Mouse (Mus musculus) lung, adult 18-20 months (tissue): ENCODE measurements at regions not wholly inside any gene's neighbourhood (a gene's known extent, or its start where the extent isn't known, plus 50 kb on each side); places are given as distances from the start of the nearest gene placed in this dataset.

Experiments used
- DNase-seq, 2 experiments: peaks; one replicate each; pipeline ENCODE4 v3.0.0; 2022; ENCODE audit warnings: mixed read lengths in 2 of 2

DNA sequence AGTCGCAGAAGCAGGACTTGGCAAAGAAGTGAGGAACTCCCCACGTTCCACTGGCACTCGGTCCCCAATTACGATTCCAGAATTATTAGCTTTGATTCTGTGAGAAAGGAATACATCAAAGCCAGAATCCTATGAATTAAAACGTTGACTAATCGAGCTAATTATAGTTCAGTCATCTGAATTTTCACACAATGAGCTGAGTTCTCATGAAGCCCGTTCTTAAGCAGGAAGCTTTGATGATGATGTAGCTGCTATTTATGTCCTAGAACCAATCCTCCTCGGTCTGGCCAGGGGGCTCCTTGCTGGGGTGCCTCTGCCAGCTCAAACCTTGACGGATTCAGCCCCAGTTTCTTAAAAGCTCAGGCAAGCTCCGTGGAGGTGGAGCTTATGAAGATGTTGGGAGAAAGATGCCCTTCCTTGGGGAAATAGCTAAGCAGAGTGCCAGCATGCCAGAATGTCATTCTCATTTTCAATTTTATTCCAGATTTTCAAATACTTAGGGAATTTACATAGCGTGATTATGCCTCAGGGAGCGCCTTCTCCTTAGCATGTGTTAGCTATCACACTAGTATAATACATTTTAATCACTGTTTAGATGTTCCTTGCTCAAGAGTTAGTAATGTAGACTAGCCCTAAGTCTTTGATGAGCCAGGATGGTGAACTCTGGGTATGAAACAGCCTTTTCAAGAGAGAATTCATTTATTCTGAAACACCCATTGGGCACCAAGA lies 65.5 kb upstream of the Ppm1b start:
- no peak for DNase-seq

DNA sequence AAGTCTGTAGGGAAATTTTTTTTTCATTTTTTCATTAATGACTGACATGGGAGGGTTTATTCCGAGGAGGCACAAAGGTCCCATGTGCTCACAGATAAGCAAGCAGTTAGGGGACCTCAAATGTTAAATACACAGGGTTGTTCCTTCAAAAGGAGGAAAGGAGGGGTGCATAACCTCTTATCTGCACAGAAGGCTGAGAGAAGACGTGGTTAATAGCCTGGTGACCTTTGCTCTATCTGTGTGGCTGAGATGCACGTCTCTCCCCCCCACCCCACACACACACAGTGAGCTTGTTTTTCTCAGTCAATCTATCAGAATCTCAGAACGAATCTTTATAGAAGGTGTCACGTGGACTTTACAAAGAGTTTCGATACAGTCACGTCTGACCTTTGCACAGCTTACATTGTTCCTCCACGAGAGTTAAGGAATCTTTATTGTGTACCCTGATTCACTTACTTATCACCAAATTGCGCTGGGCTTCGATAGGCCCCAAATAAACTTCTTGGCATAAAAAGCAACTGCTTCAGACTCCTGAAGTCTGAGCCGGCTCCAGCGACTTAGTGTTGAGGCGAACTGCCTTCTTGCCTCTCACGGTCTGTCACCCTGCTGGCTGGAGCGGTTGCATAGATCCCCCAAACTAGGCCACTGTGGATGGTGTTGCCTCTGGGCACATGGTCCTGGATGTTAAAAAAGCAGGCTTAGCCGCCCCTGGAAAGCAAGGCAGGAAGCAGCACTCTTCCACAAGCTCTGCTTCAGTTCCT lies 63.1 kb upstream of the Ppm1b start:
- DNase-seq = no peak

DNA sequence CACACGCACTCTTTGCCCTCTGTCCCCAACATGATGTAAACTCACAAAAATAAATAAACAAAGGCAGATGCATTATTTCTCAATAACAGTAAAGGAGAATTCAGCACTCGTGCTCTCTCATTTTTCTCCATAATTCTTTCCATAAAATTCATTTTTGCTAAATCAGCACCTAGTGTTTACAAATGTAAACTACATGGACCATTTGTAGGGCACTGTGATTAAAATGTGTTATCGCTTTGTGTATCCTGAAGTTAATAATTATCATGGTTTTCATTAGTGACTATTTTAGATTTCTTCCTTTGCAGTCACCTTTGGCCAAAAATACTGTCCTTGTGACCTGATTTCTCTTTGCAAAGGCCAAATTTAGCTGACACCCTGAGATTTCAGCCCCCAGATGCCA lies 61.0 kb upstream of the Ppm1b start:
- DNase-seq = no peak

DNA sequence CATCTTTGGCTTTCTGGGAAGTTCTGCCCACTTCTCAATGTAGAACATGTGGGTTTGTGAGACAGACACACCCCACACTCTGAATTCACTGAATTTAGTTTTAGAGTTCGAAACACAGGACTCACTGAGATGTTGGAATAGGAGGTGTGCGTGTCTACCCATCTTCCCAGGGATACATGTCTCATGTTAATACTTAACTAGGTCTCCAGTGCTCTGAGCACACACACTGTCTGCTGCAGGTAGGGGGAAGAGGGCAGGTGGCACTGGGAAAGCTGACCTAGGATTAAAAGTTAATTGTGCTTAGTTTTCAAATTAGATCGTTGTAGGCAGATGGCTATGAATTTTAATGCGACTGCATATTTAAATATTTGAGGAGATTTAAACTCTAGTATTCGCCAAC lies 60.0 kb upstream of the Ppm1b start:
- DNase-seq = no peak

- DNase-seq = no peak
These were observed 58.1 kb upstream of the Ppm1b start for GRCm38 (mm10) chr17:84898407-84898806.

DNA sequence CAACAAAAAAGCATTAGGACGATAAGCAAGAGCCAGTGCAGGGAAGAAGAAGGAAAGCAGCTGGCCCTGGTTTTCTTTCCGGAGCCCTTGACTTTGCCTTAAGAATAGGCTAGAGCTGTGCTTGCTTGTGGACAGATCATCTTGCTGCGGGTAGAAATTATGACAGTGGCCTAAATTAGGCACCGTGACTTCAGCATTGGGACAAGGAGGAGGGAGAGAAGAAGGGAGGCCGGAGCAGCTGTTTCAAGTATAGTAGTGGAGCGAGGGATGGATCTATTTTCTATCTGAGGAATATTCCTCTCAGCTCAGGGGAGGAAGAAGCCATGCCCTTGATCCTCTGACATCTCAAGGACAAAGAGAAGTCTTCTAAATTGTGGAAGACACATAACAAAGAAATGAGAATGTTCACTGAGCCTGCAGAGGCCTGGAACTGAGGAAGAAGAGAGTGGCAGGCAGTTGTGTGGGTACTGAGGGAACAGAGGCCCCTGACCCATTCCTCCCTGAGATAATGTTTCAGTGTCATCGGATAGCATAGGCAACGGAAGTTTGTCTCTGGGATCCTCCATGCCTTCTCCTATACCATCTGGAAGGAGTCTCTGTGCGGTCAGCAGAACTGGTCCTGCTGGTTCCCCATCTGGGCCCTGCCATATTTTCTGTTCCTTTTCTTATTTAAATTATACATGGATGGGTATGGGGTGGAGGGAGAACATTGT lies 52.8 kb upstream of the Ppm1b start:
- no peak for DNase-seq
